Mouse (Mus musculus): ENCODE measurements at regions not wholly inside any gene's neighbourhood (a gene's known extent, or its start where the extent isn't known, plus 50 kb on each side); places are given as distances from the start of the nearest gene placed in this dataset.
A peak's percentile ranks its signal among the peaks of the same experiment; 100 is the strongest.

DNA sequence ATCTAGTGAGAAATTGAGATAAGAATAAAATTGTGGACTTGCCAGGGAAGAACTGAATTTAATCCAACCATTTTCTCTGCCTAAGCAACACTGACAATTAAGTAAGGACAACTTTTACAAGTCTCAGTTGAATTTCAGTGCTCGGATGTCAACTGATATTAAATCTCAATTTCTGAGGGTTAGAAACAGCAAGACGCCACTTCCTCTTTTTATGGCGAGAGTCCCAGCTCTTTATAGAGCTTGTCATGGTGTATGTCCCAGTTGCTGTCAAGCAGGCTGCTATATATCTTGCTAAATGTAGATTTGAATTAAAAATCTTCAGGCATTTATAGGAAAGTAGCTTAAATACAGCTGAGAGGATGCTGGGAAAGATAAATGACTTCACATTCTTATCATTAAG is 697.8 kb upstream of the Got2 start:
- WGBS, result 47% methylated on average over 3 of the region's 3 CpGs
- no peak overlapping the region for H3K4me2 ChIP-seq (ENCODE audit: low read depth, low read length)
- H3K9me3 ChIP-seq (replicated peaks; ENCODE audit: control insufficient read depth, low read length), result no peaks in the 10 kb centered on the region
- no peaks in the 10 kb centered on the region for H3K27me3 ChIP-seq (ENCODE audit: control insufficient read depth, insufficient read depth, low read length)
- H3K4me3 ChIP-seq (ENCODE audit: low read length), result no peak overlapping the region
- H3K4me1 ChIP-seq (ENCODE audit: control insufficient read depth, insufficient read depth, low read length), result no peaks in the 10 kb centered on the region
- no peak overlapping the region for H3K27ac ChIP-seq (ENCODE audit: low read length)
- H3K36me3 ChIP-seq (ENCODE audit: control insufficient read depth, insufficient read depth), result no peaks in the 10 kb centered on the region
- H3K9ac ChIP-seq (ENCODE audit: low read length), result no peak overlapping the region
- no peak for ATAC-seq (replicated peaks; ENCODE audit: extremely low read depth, insufficient read depth, low FRiP score)

DNA sequence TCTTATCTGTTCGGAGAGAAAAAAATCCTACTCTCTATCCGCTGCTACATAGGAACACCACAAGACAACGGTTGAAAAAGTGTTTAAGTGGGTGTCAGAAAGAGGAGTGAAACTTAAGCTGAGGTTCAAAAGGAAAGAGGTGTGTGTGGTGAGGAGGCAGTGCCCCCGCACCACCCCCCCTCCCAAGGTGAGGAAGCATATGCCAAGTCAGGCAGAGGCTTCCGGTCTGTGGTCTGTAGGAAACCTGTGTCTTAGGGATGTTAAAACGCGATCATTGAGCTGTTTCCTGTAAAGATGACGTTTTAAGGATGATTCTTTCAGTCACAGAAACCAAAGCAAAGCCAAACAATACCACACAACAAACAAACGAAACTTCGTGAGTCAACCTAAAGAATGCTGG is 664.2 kb upstream of the Got2 start:
- 58% methylated on average over 10 of the region's 10 CpGs for WGBS
- Histone ChIP-seq H3K4me3 (ENCODE audit: low read length) (no peak overlapping the region), H3K36me3 (ENCODE audit: control insufficient read depth, insufficient read depth) (no peaks in the 10 kb centered on the region), H3K9me3 (replicated peaks; ENCODE audit: control insufficient read depth, low read length) (no peaks in the 10 kb centered on the region), H3K9ac (ENCODE audit: low read length) (no peak overlapping the region), H3K4me2 (ENCODE audit: low read depth, low read length) (no peak overlapping the region), H3K27me3 (ENCODE audit: control insufficient read depth, insufficient read depth, low read length) (no peaks in the 10 kb centered on the region), H3K4me1 (ENCODE audit: control insufficient read depth, insufficient read depth, low read length) (no peaks in the 10 kb centered on the region), H3K27ac (ENCODE audit: low read length) (no peak overlapping the region)
- no peak for ATAC-seq (replicated peaks; ENCODE audit: extremely low read depth, insufficient read depth, low FRiP score)

DNA sequence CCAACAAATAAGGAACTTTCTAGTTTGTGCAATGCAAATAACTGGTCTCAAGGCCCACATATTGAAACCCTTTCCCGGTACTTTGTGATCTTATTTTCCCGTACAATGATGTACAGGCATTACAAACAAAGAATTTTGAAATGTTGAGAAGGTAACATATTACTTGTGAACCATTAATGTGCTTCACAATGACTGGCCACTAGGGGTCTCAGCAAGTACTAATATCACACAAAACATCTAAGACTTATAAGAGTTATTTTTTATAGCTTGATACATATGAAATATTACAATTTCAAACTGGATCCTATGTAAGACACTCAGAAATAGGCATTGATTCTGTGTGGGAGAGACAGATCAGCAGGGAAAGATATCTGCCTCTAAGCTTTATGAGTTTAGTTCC is 662.1 kb upstream of the Got2 start:
- ATAC-seq (replicated peaks; ENCODE audit: extremely low read depth, insufficient read depth, low FRiP score), result no peak

DNA sequence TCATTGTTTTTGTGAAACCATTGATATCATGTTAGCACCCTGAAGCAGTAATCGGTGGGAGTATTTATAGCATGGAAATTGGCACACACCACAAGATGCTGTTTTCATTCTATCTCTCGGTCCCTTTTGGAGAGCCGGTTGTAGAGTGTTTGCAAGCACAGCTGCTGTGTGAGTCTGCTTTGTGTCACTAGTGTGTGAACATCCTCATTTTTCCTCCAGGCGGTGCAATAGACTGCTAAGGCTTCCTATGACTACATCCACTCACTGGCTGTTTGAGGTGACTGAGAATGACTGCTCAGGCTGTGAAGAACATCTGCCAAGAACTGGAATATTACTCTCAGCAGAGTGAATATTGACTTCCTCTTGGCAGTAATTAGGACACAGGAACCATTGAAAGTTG is 660.3 kb upstream of the Got2 start:
- Histone ChIP-seq H3K36me3 (ENCODE audit: control insufficient read depth, insufficient read depth) (no peaks in the 10 kb centered on the region), H3K9ac (ENCODE audit: low read length) (no peak overlapping the region), H3K27ac (ENCODE audit: low read length) (no peak overlapping the region), H3K9me3 (replicated peaks; ENCODE audit: control insufficient read depth, low read length) (no peaks in the 10 kb centered on the region), H3K4me2 (ENCODE audit: low read depth, low read length) (no peak overlapping the region), H3K4me1 (ENCODE audit: control insufficient read depth, insufficient read depth, low read length) (no peaks in the 10 kb centered on the region), H3K27me3 (ENCODE audit: control insufficient read depth, insufficient read depth, low read length) (no peaks in the 10 kb centered on the region), H3K4me3 (ENCODE audit: low read length) (no peak overlapping the region)
- peak; percentile 76; the same call in 1 of the 2 replicates for ATAC-seq (replicated peaks; ENCODE audit: extremely low read depth, insufficient read depth, low FRiP score)
- WGBS, result 28% methylated on average over 4 of the region's 4 CpGs

More for the DNA sequence above, 662.1 kb upstream of the Got2 start:
- no peaks in the 10 kb centered on the region for H3K4me1 ChIP-seq (ENCODE audit: control insufficient read depth, insufficient read depth, low read length)
- H3K36me3 ChIP-seq (ENCODE audit: control insufficient read depth, insufficient read depth), result no peaks in the 10 kb centered on the region
- no peak overlapping the region for H3K9ac ChIP-seq (ENCODE audit: low read length)
- H3K27me3 ChIP-seq (ENCODE audit: control insufficient read depth, insufficient read depth, low read length), result no peaks in the 10 kb centered on the region
- no peaks in the 10 kb centered on the region for H3K9me3 ChIP-seq (replicated peaks; ENCODE audit: control insufficient read depth, low read length)
- H3K4me3 ChIP-seq (ENCODE audit: low read length), result no peak overlapping the region
- 85% methylated on average over 2 of the region's 2 CpGs for WGBS
- no peak overlapping the region for H3K27ac ChIP-seq (ENCODE audit: low read length)
- H3K4me2 ChIP-seq (ENCODE audit: low read depth, low read length), result no peak overlapping the region

DNA sequence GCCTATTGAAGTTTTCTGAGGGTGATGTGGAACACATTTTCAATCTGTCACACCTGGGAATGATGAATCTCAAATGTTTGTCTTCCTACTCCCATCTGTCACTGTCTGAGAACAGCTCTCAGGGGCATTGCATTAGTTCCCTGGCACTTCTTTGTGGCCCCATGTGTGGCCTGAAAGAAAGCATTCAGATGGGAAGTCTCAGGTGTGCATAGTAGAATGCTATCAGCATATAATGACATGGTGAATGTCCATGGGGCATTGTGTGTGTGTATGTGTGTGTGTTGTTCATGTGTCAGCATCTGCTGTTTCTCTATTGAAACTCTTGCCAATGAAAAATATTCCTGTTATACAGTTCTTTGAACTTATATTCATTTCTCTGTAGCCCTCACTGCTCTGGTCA is 659.8 kb upstream of the Got2 start:
- H3K27me3 ChIP-seq (ENCODE audit: control insufficient read depth, insufficient read depth, low read length), result no peaks in the 10 kb centered on the region
- H3K9ac ChIP-seq (ENCODE audit: low read length), result no peak overlapping the region
- no peak overlapping the region for H3K27ac ChIP-seq (ENCODE audit: low read length)
- ATAC-seq (replicated peaks; ENCODE audit: extremely low read depth, insufficient read depth, low FRiP score), result no peak
- H3K4me1 ChIP-seq (ENCODE audit: control insufficient read depth, insufficient read depth, low read length), result no peaks in the 10 kb centered on the region
- H3K9me3 ChIP-seq (replicated peaks; ENCODE audit: control insufficient read depth, low read length), result no peaks in the 10 kb centered on the region
- H3K4me2 ChIP-seq (ENCODE audit: low read depth, low read length), result no peak overlapping the region
- no peak overlapping the region for H3K4me3 ChIP-seq (ENCODE audit: low read length)
- no peaks in the 10 kb centered on the region for H3K36me3 ChIP-seq (ENCODE audit: control insufficient read depth, insufficient read depth)

DNA sequence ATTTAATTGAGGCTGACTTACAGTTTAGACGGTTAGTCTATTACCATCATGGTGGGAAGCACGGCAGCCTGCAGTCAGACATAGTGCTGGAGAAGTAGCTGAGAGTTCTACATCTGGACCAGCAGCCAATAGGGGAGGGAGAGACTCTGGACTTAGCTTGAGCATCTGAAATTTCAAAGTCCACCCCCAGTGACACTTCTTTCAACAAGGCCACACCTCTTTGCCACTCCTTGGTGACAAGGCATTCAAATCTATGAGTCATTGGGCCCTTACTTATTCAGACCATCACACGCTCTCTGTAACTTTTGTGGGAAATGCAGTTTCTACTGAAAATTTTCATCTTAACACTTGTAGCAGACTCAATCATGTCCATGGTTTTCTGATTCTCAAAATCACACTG is 653.9 kb upstream of the Got2 start:
- H3K4me1 ChIP-seq (ENCODE audit: control insufficient read depth, insufficient read depth, low read length), result no peaks in the 10 kb centered on the region
- 93% methylated on average over 3 of the region's 3 CpGs for WGBS
- no peak for ATAC-seq (replicated peaks; ENCODE audit: extremely low read depth, insufficient read depth, low FRiP score)

DNA sequence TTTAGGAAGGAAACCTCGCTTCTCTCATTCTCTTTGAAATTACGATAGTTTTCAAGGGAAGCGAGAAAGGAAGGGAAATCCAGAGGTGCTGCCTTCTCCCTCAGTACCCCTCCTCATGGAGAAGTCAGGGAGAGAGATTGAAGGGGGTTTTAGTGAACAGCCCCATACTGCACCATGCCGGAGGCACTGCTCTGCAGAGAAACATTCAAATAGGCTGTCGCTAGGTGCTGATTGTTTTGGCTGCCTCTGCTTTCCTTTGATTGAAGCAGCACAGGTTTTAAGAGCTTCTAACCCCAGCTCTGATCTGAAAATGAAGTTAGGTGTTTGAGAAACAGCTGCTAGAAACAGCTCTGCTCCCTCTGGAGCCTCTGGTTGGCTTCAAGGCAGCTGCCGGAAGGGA is 610.5 kb upstream of the Got2 start:
- Histone ChIP-seq H3K27ac (ENCODE audit: low read length) (no peak overlapping the region), H3K4me3 (ENCODE audit: low read length) (no peak overlapping the region), H3K4me2 (ENCODE audit: low read depth, low read length) (no peak overlapping the region), H3K4me1 (ENCODE audit: control insufficient read depth, insufficient read depth, low read length) (no peaks in the 10 kb centered on the region), H3K9me3 (replicated peaks; ENCODE audit: control insufficient read depth, low read length) (no peaks in the 10 kb centered on the region), H3K9ac (ENCODE audit: low read length) (no peak overlapping the region), H3K36me3 (ENCODE audit: control insufficient read depth, insufficient read depth) (no peaks in the 10 kb centered on the region), H3K27me3 (ENCODE audit: control insufficient read depth, insufficient read depth, low read length) (no peaks in the 10 kb centered on the region)
- WGBS, result 73% methylated on average over 6 of the region's 6 CpGs
- ATAC-seq (replicated peaks; ENCODE audit: extremely low read depth, insufficient read depth, low FRiP score), result no peak

More for the DNA sequence above, 653.9 kb upstream of the Got2 start:
- Histone ChIP-seq H3K4me3 (ENCODE audit: low read length) (no peak overlapping the region), H3K36me3 (ENCODE audit: control insufficient read depth, insufficient read depth) (no peaks in the 10 kb centered on the region), H3K9me3 (replicated peaks; ENCODE audit: control insufficient read depth, low read length) (no peaks in the 10 kb centered on the region), H3K9ac (ENCODE audit: low read length) (no peak overlapping the region), H3K27me3 (ENCODE audit: control insufficient read depth, insufficient read depth, low read length) (no peaks in the 10 kb centered on the region), H3K4me2 (ENCODE audit: low read depth, low read length) (no peak overlapping the region), H3K27ac (ENCODE audit: low read length) (no peak overlapping the region)

DNA sequence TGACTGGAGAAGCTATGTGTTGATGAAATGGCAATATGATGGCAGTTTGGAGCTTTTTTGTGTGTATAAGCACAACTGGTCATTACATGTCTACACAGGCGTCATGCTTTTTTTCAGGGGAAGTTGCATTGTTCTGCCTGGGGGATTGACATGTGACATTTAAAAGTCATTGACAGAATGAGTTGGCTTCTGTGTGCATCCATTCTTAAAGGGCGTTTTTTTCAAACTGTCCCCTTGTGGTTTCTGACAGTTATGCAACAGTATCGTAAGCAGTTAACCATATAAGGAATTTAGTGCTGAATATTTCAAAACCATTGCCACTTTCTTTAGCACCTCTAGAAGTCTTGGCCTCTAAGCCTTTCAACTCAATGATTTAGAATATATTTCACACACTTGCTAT is 607.1 kb upstream of the Got2 start:
- Histone ChIP-seq H3K9ac (ENCODE audit: low read length) (no peak overlapping the region), H3K4me3 (ENCODE audit: low read length) (no peak overlapping the region), H3K36me3 (ENCODE audit: control insufficient read depth, insufficient read depth) (no peaks in the 10 kb centered on the region), H3K9me3 (replicated peaks; ENCODE audit: control insufficient read depth, low read length) (no peaks in the 10 kb centered on the region), H3K4me2 (ENCODE audit: low read depth, low read length) (no peak overlapping the region), H3K4me1 (ENCODE audit: control insufficient read depth, insufficient read depth, low read length) (no peaks in the 10 kb centered on the region), H3K27ac (ENCODE audit: low read length) (no peak overlapping the region), H3K27me3 (ENCODE audit: control insufficient read depth, insufficient read depth, low read length) (no peaks in the 10 kb centered on the region)
- no peak for ATAC-seq (replicated peaks; ENCODE audit: extremely low read depth, insufficient read depth, low FRiP score)
- 84% methylated on average over 3 of the region's 3 CpGs for WGBS

DNA sequence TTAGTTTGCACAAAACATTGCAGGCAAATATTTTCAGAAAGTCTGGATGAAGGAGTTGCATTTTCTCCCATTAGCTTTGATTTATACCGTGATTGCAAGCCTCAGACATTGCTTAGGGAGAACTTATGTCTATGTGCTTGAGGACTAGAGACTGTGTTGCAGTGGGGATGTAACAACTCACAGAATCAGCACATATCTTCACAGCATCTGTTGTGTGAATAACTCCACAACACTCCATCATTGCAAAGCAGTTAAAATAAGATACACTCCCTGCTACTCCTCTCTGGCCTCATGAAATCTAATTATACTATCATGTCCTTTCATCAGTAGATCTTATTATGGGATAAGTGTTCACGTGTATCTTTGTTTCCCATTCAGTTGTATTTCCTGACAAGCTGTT is 601.5 kb upstream of the Got2 start:
- Histone ChIP-seq H3K36me3 (ENCODE audit: control insufficient read depth, insufficient read depth) (no peaks in the 10 kb centered on the region), H3K27ac (ENCODE audit: low read length) (no peak overlapping the region), H3K27me3 (ENCODE audit: control insufficient read depth, insufficient read depth, low read length) (no peaks in the 10 kb centered on the region), H3K4me2 (ENCODE audit: low read depth, low read length) (no peak overlapping the region), H3K9ac (ENCODE audit: low read length) (no peak overlapping the region), H3K9me3 (replicated peaks; ENCODE audit: control insufficient read depth, low read length) (no peaks in the 10 kb centered on the region), H3K4me1 (ENCODE audit: control insufficient read depth, insufficient read depth, low read length) (no peaks in the 10 kb centered on the region), H3K4me3 (ENCODE audit: low read length) (no peak overlapping the region)
- WGBS, result 61% methylated on average over 2 of the region's 2 CpGs
- no peak for ATAC-seq (replicated peaks; ENCODE audit: extremely low read depth, insufficient read depth, low FRiP score)

Measured in heart, embryonic 16.5 days (tissue).